Mouse (Mus musculus) neural tube, embryonic 13.5 days (tissue): ENCODE measurements around the gene Trip10. TPM values are rescaled to one million over a fixed set of nuclear protein-coding genes. Genes with fewer than 3 reads are reported as not detected.

ENCODE experiments used
- ATAC-seq: fragments of 200-750 bp; cut with Nextera tagmentation; 2 replicates; pipeline ENCODE4 v1.8.0; 2017; ENCODE audit warnings: low read depth, mild to moderate bottlenecking, moderate TSS enrichment, moderate library complexity
- H3K27ac ChIP-seq: fragments of 300-500 bp; sonication (generic); replicated peaks from 2 replicates; pipeline ENCODE4 v1.5.1; 2015; ENCODE audit warnings: moderate library complexity, mild to moderate bottlenecking, inconsistent platforms
- H3K27me3 ChIP-seq: fragments of 300-500 bp; sonication (generic); 2 replicates; pipeline ENCODE4 v1.6.1; 2015; ENCODE audit warnings: mild to moderate bottlenecking, inconsistent platforms
- H3K36me3 ChIP-seq: fragments of 300-500 bp; sonication (generic); 2 replicates; pipeline ENCODE4 v1.6.1; 2015; ENCODE audit warnings: mild to moderate bottlenecking, inconsistent platforms
- H3K4me1 ChIP-seq: fragments of 300-500 bp; sonication (generic); replicated peaks from 2 replicates; pipeline ENCODE4 v1.6.1; 2015; ENCODE audit warnings: inconsistent platforms
- H3K4me2 ChIP-seq: fragments of 300-500 bp; sonication (generic); 2 replicates; pipeline ENCODE4 v1.6.1; 2015; ENCODE audit warnings: inconsistent platforms, mild to moderate bottlenecking, moderate library complexity
- H3K4me3 ChIP-seq: fragments of 300-500 bp; sonication (generic); 2 replicates; pipeline ENCODE4 v1.5.1; 2015; ENCODE audit warnings: mild to moderate bottlenecking, inconsistent platforms
- H3K9ac ChIP-seq: fragments of 300-500 bp; sonication (generic); 2 replicates; pipeline ENCODE4 v1.6.1; 2015; ENCODE audit warnings: moderate library complexity, mild to moderate bottlenecking, inconsistent platforms
- H3K9me3 ChIP-seq: fragments of 300-500 bp; sonication (generic); 2 replicates; pipeline ENCODE4 v1.6.1; 2016; ENCODE audit warnings: inconsistent platforms
- WGBS: fragments of 180-500 bp; shearing (Covaris S2); methylation state at CpG from one replicate; pipeline ENCODE4 v1.1.7; 2015; 5-methylcytosine and 5-hydroxymethylcytosine counted together
- microRNA-seq: library from miRNA; unstranded; fragments of <30 nt; microRNA quantifications from one replicate; pipeline ENCODE4, GENCODE M21; 2016
- polyA plus RNA-seq: library from polyadenylated mRNA; unstranded; fragments of >200 nt; fragmentation: Nextera tagmentation; extraction: Ambion mirVana; gene quantifications from 2 replicates; pipeline ENCODE4 v1.2.1, GENCODE M21; 2015

Gene Trip10
- polyA plus RNA-seq, 1 experiment from 2014 or later: 15.4 TPM

DNA sequence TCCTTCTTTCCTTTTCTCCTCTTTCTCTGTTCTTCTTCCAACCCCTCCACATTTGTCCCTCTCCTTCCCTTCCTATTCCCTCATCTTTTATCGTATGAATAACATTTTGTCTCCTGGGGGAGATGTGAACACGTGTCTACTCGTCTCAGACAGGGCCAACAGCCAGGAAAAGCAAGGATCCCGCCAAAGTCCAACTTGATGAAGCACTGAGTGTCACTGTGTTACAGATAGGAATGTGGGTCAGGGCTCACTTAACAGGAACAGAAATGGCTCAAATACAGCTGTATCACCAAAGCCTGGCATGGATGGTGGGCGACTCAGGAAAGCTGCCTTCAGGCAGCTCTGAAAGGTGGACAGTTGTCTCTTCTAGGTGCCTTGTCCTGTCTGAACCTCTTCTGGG, 40.0 kb downstream of the Trip10 start:
- Histone ChIP-seq H3K27ac (no peak overlapping the region), H3K9ac (no peak overlapping the region), H3K4me1 (no peaks in the 10 kb centered on the region), H3K9me3 (no peaks in the 10 kb centered on the region), H3K27me3 (no peaks in the 10 kb centered on the region), H3K4me2 (no peak overlapping the region), H3K4me3 (no peak overlapping the region), H3K36me3 (no peaks in the 10 kb centered on the region)
- ATAC-seq: no peak
- WGBS: 81% methylated on average over 5 of the region's 5 CpGs

DNA sequence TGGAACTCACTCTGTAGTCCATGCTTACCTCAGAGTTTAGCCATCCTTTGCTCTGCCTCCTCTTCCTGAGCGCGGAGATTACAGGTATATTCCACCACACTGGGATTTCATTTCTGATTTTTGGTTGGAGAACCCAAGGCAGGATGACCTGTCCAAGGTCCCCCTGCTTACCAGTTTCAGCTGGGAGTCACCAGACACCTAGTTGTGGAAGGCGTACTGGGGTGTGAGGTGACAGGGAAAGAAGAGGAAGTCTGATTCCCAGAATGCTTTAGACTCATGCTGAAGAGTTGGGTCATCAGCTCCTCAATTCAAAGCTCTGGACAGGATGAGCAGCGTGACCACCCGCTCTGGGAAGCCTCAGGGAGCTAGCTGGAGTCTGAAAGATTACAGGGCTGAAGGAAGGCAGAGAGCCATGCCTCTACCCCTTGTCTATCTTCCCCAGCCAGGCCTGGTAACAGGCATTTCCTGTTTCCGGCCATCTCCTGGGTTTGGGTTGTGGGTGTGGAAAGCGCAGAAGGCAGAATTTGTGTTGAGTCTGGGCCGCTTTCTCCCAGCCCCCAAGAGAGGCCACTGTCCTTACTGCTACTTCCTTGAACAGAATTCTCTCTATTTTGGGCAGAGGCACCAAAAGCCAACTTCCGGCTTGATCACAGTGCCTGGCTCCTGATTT, 40.9 kb downstream of the Trip10 start:
- Histone ChIP-seq H3K27me3 (no peaks in the 10 kb centered on the region), H3K9ac (no peak overlapping the region), H3K9me3 (no peaks in the 10 kb centered on the region), H3K4me3 (no peak overlapping the region), H3K4me2 (no peak overlapping the region), H3K4me1 (no peaks in the 10 kb centered on the region), H3K36me3 (no peaks in the 10 kb centered on the region), H3K27ac (no peak overlapping the region)
- WGBS: 91% methylated on average over 9 of the region's 9 CpGs
- no peak for ATAC-seq

DNA sequence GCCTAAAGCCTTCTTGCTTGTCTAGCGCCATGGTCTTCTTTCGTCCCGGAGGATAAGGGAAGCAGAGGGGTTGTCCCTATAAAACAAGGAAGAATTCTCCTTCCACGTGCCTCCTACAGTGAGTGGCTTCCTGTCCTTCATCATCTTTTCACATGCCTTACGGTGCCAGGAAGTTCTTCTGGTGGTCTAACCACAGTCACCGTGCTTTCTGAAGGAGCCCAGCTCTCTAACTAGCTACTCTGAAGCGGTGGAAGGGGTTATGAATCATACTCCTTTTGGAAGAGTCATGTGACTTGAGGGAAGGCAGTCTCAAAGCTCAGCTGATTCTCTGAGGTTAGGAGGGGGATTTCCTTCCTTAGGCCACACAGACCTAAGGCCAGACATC, 41.4 kb downstream of the Trip10 start:
- H3K9me3 ChIP-seq: no peaks in the 10 kb centered on the region
- H3K27ac ChIP-seq: no peak overlapping the region
- no peaks in the 10 kb centered on the region for H3K27me3 ChIP-seq
- no peak overlapping the region for H3K4me2 ChIP-seq
- H3K4me1 ChIP-seq: no peaks in the 10 kb centered on the region
- no peak for ATAC-seq
- no peaks in the 10 kb centered on the region for H3K36me3 ChIP-seq
- WGBS: 86% methylated on average over 7 of the region's 7 CpGs
- H3K9ac ChIP-seq: no peak overlapping the region
- no peak overlapping the region for H3K4me3 ChIP-seq

DNA sequence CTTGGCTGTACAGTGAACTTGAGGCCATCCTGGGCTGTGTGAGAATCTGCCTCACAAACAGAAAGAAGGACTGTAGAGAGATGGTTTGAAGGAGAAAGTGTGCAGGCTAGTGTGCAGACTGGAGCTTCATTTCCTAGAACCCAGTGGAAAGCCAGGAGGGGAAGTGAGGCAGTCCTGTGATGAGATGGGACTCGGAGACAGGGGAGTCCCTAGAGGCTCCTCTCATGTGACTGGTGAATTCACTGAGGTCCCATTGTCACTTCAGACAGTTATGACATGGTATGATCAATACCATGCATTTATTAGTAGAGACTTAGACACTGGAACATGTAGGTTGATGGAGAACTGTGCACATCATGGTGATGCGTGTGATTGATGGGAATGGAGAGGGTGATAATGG, 43.0 kb downstream of the Trip10 start:
- Histone ChIP-seq H3K4me2 (no peak overlapping the region), H3K4me1 (no peaks in the 10 kb centered on the region), H3K27ac (no peak overlapping the region), H3K36me3 (no peaks in the 10 kb centered on the region), H3K27me3 (no peaks in the 10 kb centered on the region), H3K9ac (no peak overlapping the region), H3K9me3 (no peaks in the 10 kb centered on the region), H3K4me3 (no peak overlapping the region)
- ATAC-seq: no peak
- WGBS: 86% methylated on average over 2 of the region's 2 CpGs

DNA sequence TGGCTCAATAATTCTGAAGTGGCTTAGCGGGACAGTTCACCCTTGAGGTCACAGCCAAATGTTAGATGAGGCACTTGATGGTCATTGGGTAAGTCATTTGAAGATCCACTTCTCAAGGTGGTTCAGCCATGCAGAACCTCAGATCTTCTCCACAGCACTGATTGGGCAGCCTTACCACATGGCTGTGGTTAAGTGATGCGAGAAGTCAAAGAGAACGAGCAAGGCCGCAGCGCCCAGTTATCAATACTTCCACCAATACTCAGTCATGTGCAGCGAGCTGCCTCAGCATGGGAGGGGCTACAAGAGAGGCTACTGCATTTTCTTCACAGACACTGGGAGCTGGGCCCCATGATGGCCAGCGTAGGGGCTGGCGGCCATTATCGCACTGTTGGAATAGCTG, 43.7 kb downstream of the Trip10 start:
- Histone ChIP-seq H3K27me3 (no peaks in the 10 kb centered on the region), H3K4me3 (no peak overlapping the region), H3K27ac (no peak overlapping the region), H3K9ac (no peak overlapping the region), H3K4me1 (no peaks in the 10 kb centered on the region), H3K4me2 (no peak overlapping the region), H3K36me3 (no peaks in the 10 kb centered on the region), H3K9me3 (no peaks in the 10 kb centered on the region)
- WGBS: 90% methylated on average over 9 of the region's 9 CpGs
- no peak for ATAC-seq

DNA sequence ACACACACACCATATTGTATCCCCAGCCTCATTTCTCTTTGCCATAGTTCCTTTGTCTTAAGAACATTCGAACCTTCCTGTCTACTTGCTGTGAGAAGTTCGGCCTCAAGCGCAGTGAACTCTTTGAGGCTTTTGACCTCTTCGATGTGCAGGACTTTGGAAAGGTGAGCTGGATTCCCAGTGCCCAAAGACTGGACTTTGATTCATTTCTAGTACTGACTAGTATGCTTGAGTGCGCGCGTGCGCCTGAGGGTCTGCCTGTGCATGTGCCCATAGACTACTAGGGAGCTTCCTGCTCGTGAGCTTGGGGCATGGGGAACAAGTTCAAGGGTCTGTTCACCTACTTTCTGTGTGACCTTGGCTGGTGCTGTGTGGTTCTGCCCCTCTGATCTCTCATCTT, 46.7 kb downstream of the Trip10 start:
- no peak overlapping the region for H3K27ac ChIP-seq
- no peaks in the 10 kb centered on the region for H3K9me3 ChIP-seq
- no peaks in the 10 kb centered on the region for H3K27me3 ChIP-seq
- 92% methylated on average over 9 of the region's 9 CpGs for WGBS
- no peak overlapping the region for H3K4me2 ChIP-seq
- no peak for ATAC-seq
- H3K4me1 ChIP-seq: no peaks in the 10 kb centered on the region
- no peak overlapping the region for H3K4me3 ChIP-seq
- no peak overlapping the region for H3K9ac ChIP-seq
- no peaks in the 10 kb centered on the region for H3K36me3 ChIP-seq

DNA sequence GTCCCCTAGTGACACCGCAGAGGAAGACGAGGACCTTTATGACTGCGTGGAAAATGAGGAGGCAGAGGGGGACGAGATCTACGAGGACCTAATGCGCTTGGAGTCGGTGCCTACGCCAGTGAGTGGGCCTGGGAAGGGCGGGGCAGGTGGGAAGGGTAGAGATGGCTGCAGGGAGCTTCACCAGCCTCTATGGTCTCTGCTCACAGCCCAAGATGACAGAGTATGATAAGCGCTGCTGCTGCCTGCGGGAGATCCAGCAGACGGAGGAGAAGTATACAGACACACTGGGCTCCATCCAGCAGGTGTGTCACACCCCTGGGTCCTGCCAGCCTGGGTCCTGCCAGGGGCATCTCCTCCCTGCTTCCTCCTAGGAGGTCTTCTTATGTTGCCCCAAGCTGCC, 47.8 kb downstream of the Trip10 start:
- no peaks in the 10 kb centered on the region for H3K4me1 ChIP-seq
- 90% methylated on average over 12 of the region's 12 CpGs for WGBS
- no peak for ATAC-seq
- H3K4me3 ChIP-seq: no peak overlapping the region
- no peaks in the 10 kb centered on the region for H3K9me3 ChIP-seq
- H3K9ac ChIP-seq: no peak overlapping the region
- no peak overlapping the region for H3K4me2 ChIP-seq
- no peaks in the 10 kb centered on the region for H3K36me3 ChIP-seq
- no peak overlapping the region for H3K27ac ChIP-seq
- H3K27me3 ChIP-seq: no peaks in the 10 kb centered on the region

DNA sequence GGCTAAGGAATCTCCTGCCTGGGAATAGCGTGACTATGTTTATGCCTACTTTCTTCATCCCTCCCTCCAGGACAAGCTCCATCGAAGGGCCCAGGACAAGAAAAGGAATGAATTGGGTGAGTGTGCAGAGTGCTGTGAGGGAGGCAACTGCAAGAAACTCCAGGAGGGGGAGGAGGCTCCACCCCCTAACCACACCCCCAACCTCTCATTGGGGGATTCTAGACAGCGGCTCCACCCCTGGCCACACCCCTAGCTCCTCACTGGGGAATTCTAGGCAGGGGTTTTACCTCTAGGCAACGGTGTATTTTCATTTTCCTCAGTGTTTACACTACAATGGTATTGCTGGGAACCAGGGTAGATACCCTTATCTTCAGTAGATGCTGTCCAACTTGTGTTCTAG, 56.3 kb downstream of the Trip10 start:
- no peaks in the 10 kb centered on the region for H3K36me3 ChIP-seq
- WGBS: 63% methylated on average over 4 of the region's 4 CpGs
- ATAC-seq: no peak

DNA sequence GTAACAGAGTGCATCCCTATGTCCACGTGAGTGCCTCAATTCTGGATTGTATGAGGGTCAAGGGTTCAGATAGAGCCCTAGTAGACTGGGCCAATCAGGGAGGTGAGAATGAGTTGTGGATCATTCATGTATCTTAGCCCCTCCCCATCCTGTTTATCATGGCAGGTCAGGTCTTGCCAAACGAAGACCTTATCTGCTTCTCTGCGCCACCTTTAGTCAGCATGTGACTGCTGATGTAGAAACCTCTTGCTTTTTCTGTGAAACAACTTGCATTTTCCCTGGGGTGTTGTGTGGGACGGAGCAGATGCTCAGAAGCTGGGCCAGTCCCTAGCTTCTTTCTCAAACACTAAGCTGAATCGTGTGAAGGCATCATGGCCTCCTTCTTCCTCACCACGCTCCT, 57.8 kb downstream of the Trip10 start:
- ATAC-seq: no peak

More for the DNA sequence above, 56.3 kb downstream of the Trip10 start:
- Histone ChIP-seq H3K4me1 (no peaks in the 10 kb centered on the region), H3K9ac (no peak overlapping the region), H3K27ac (no peak overlapping the region), H3K4me2 (no peak overlapping the region), H3K9me3 (no peaks in the 10 kb centered on the region), H3K27me3 (no peaks in the 10 kb centered on the region), H3K4me3 (no peak overlapping the region)

DNA sequence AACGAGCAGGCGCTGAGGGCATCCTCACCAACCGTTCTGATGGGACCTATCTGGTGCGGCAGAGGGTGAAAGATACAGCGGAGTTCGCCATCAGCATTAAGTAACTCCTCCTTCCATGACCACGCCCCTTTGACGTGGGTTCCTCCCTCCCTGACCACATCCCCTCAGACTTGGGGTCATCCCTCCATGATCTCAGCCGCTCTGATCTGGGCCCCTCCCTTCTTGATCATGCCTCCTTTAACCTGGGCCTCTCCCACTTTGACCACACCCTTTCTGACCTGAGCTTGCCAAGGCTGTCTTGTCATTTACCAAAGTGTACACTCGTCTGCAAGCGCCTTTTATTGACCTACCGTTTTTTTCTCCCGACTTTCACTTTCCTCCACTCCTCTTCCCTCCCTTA, 62.5 kb downstream of the Trip10 start:
- Histone ChIP-seq H3K27ac (no peak overlapping the region), H3K9me3 (no peaks in the 10 kb centered on the region), H3K4me2 (no peak overlapping the region), H3K4me1 (no peaks in the 10 kb centered on the region), H3K36me3 (no peaks in the 10 kb centered on the region), H3K27me3 (no peaks in the 10 kb centered on the region), H3K9ac (no peak overlapping the region), H3K4me3 (no peak overlapping the region)
- WGBS: 34% methylated on average over 13 of the region's 13 CpGs
- ATAC-seq: no peak

More for the DNA sequence above, 57.8 kb downstream of the Trip10 start:
- no peaks in the 10 kb centered on the region for H3K27me3 ChIP-seq
- H3K4me2 ChIP-seq: no peak overlapping the region
- no peak overlapping the region for H3K4me3 ChIP-seq
- H3K9ac ChIP-seq: no peak overlapping the region
- no peaks in the 10 kb centered on the region for H3K36me3 ChIP-seq
- 87% methylated on average over 6 of the region's 6 CpGs for WGBS
- no peak overlapping the region for H3K27ac ChIP-seq
- no peaks in the 10 kb centered on the region for H3K4me1 ChIP-seq
- H3K9me3 ChIP-seq: no peaks in the 10 kb centered on the region

Small RNAs within 50 kb of the gene (microRNA-seq; reads per million reads assigned to microRNA genes)
- gene Mir6978: not detected

Other genes starting within 250 kb of the Trip10 start
- 0.47 TPM in 1 of 2 replicates, not detected in the other for gene Pspn, start 249.4 kb upstream of the Trip10 start, polyA plus RNA-seq
- 72.5 and 72.9 TPM in 2 replicates for gene Gtf2f1, start 238.2 kb upstream of the Trip10 start, polyA plus RNA-seq
- gene Gm17949, start 238.0 kb upstream of the Trip10 start, polyA plus RNA-seq: 0.32 and 0.43 TPM in 2 replicates
- 33.5 and 34.2 TPM in 2 replicates for gene Khsrp, start 217.9 kb upstream of the Trip10 start, polyA plus RNA-seq
- gene Slc25a41, start 207.8 kb upstream of the Trip10 start, polyA plus RNA-seq: not detected in 2 replicates
- gene Crb3, start 190.3 kb upstream of the Trip10 start, polyA plus RNA-seq: 0.92 and 1.1 TPM in 2 replicates
- gene Slc25a23, start 189.6 kb upstream of the Trip10 start, polyA plus RNA-seq: 29.5 and 33.3 TPM in 2 replicates
- gene Dennd1c, start 170.9 kb upstream of the Trip10 start, polyA plus RNA-seq: 3.7 and 5.9 TPM in 2 replicates
- gene Tubb4a, start 161.7 kb upstream of the Trip10 start, polyA plus RNA-seq: 381 and 413 TPM in 2 replicates
- gene Tnfsf9, start 144.1 kb upstream of the Trip10 start, polyA plus RNA-seq: 4.2 and 6.2 TPM in 2 replicates
- 0.56 and 0.62 TPM in 2 replicates for gene Cd70, start 99.7 kb upstream of the Trip10 start, polyA plus RNA-seq
- gene Tnfsf14, start 55.3 kb upstream of the Trip10 start, polyA plus RNA-seq: not detected in 2 replicates
- gene C3, start 21.3 kb upstream of the Trip10 start, polyA plus RNA-seq: 1.6 and 1.9 TPM in 2 replicates
- gene Gpr108, start 1.0 kb upstream of the Trip10 start, polyA plus RNA-seq: 23.8 and 24.8 TPM in 2 replicates
- gene Vav1, start 29.6 kb downstream of the Trip10 start, polyA plus RNA-seq: 1.5 and 1.8 TPM in 2 replicates
- gene Adgre1, start 109.2 kb downstream of the Trip10 start, polyA plus RNA-seq: 5.3 and 6.0 TPM in 2 replicates